Mouse (Mus musculus) hindbrain, embryonic 12.5 days (tissue): ENCODE measurements around the gene Kif17. TPM values are rescaled to one million over a fixed set of nuclear protein-coding genes. Genes with fewer than 3 reads are reported as not detected.

Source experiments
- ATAC-seq: fragments of 200-750 bp; cut with Nextera tagmentation; 2 replicates; pipeline ENCODE4 v1.8.0; 2017; ENCODE audit warnings: moderate TSS enrichment; ENCODE audit not compliant: low FRiP score
- H3K27ac ChIP-seq: fragments of 300-500 bp; sonication (generic); 2 replicates; pipeline ENCODE4 v1.5.1; 2016; ENCODE audit warnings: mild to moderate bottlenecking
- H3K27me3 ChIP-seq: fragments of 300-500 bp; sonication (generic); 2 replicates; pipeline ENCODE4 v1.6.1; 2016; ENCODE audit warnings: mild to moderate bottlenecking
- H3K36me3 ChIP-seq: fragments of 300-500 bp; sonication (generic); 2 replicates; pipeline ENCODE4 v1.6.1; 2016; ENCODE audit warnings: mild to moderate bottlenecking
- H3K4me1 ChIP-seq: fragments of 300-500 bp; sonication (generic); 2 replicates; pipeline ENCODE4 v1.6.1; 2016
- H3K4me2 ChIP-seq: fragments of 300-500 bp; sonication (generic); replicated peaks from 2 replicates; pipeline ENCODE4 v1.6.1; 2016; ENCODE audit warnings: mild to moderate bottlenecking
- H3K4me3 ChIP-seq: fragments of 300-500 bp; sonication (generic); 2 replicates; pipeline ENCODE4 v1.5.1; 2016; ENCODE audit warnings: mild to moderate bottlenecking
- H3K9ac ChIP-seq: fragments of 300-500 bp; sonication (generic); 2 replicates; pipeline ENCODE4 v1.6.1; 2016; ENCODE audit warnings: mild to moderate bottlenecking, moderate library complexity
- H3K9me3 ChIP-seq: fragments of 300-500 bp; sonication (generic); replicated peaks from 2 replicates; pipeline ENCODE4 v1.6.1; 2016; ENCODE audit warnings: mild to moderate bottlenecking
- whole genome bisulfite sequencing: fragments of 180-500 bp; shearing (Covaris S2); methylation state at CpG from one replicate; pipeline ENCODE4 v1.1.7; 2016; 5-methylcytosine and 5-hydroxymethylcytosine counted together
- polyA plus RNA-seq: library from polyadenylated mRNA; unstranded; fragments of >200 nt; fragmentation: Nextera tagmentation; extraction: Ambion mirVana; gene quantifications from 2 replicates; pipeline ENCODE4 v1.2.1, GENCODE M21; 2016

Kif17 gene
- 1.4 and 1.5 TPM in 2 replicates for polyA plus RNA-seq

DNA sequence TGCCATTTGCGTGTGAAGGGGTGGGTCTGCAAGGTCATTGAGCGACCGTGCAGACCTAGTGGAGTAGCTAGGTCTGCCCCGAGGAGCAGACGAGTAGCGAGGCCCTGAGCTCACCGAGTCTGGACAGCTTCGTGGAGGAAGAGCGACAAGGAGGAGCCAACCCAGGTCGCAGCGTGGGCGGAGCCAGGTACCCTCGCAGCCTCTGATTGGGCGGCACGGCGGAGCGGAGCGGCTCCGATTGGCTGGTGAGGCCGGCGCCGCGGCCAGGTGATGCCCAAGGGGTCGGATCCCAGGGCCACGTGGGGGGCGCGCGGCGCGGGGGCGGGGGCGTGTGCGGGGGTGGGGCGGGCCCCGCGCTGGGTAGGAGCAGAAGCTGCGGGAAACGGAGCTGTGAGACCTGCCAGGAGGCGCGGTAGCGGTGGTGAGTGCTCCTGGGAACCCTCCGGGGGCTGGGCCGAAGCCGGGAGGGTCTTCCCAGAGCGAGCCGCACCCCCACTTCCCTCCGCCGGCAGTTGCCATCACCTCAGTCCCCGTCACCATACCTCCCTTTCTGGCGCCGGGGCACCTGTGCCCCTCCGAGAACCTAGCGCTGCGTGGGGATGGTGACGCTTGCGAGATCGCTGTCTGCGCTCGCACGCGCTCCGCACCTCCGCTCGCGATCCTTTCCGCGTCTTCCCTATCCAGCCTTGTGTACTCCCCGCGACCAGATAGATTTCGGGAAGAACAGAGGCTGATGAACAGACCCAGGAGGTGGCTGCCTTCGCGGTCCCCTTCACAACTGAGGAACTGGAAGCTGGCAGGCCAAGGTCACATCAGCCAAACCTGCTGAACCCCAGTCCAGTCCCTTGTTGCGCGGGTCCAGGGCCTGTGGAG is at the start of gene Kif17, which contains the start of gene Sh2d5:
Gene Kif17, plus strand, starts transcription at position 348 of the 873 bp plus-strand sequence.
Gene Sh2d5, plus strand, starts transcription at position 316 of the 873 bp plus-strand sequence.
- H3K27me3 ChIP-seq = peaks cover 60% of the 10 kb centered on the region
- under 1% methylated on average over 62 of the region's 74 CpGs for WGBS
- H3K27ac ChIP-seq = peak within 1 kb of the TSS; percentile 18
- H3K36me3 ChIP-seq = peaks cover 21% of the 10 kb centered on the region
- H3K4me1 ChIP-seq = peaks cover 38% of the 10 kb centered on the region
- H3K4me2 ChIP-seq = peak within 1 kb of the TSS; percentile 95
- H3K9me3 ChIP-seq = no peaks in the 10 kb centered on the region
- ATAC-seq = peak; percentile 89
- H3K9ac ChIP-seq = peak within 1 kb of the TSS; percentile 67
- H3K4me3 ChIP-seq = peak within 1 kb of the TSS; percentile 58

DNA sequence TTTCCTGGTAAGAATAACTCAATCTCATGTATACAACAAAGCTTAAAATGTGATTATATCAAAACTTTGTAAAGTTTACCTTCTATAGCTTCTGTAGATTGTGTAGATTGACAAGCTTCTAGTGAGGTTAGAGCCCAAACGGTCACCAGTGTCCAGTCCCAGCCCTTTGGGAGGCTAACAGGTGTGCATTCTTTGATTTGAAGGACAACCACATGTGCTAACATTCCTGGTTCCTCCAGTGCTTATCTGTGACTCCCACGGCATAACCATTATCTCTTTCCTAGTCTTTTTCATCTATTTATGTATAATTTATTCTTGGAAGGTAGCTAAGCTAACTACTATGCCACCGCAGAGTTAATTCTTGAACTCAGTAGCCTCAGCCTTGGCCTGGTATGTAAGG is 49.5 kb upstream of the Kif17 start:
- Histone ChIP-seq H3K9me3 (no peaks in the 10 kb centered on the region), H3K4me2 (no peak overlapping the region), H3K36me3 (peaks cover 90% of the 10 kb centered on the region), H3K27ac (no peak overlapping the region), H3K9ac (no peak overlapping the region), H3K4me3 (no peak overlapping the region), H3K4me1 (no peaks in the 10 kb centered on the region), H3K27me3 (no peaks in the 10 kb centered on the region)
- WGBS = 92% methylated on average over 3 of the region's 3 CpGs
- ATAC-seq = no peak

DNA sequence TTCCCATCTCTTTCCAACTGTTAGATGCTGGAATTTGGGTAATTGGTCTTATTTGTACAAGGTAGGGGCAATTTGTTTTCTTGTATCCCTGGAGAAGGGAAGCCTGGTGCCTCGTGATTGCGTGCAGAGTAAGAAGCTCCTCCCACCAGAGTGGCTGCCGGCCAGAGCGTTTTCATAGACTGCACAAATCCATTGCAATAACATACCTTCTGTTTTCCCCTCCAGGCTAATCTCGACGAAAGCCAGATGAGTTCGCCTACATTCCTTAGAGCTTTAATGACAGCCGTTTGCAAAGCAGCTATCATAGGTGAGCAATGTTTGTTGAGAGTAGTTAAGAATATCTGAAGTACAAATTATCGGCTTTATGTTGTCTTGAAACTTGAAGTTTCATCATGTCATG is 48.5 kb upstream of the Kif17 start:
- H3K4me1 ChIP-seq = no peaks in the 10 kb centered on the region
- H3K27ac ChIP-seq = no peak overlapping the region
- no peak overlapping the region for H3K9ac ChIP-seq
- 89% methylated on average over 9 of the region's 9 CpGs for WGBS
- no peak for ATAC-seq
- H3K9me3 ChIP-seq = no peaks in the 10 kb centered on the region
- H3K36me3 ChIP-seq = peaks cover 88% of the 10 kb centered on the region
- no peak overlapping the region for H3K4me2 ChIP-seq
- H3K4me3 ChIP-seq = no peak overlapping the region
- no peaks in the 10 kb centered on the region for H3K27me3 ChIP-seq

DNA sequence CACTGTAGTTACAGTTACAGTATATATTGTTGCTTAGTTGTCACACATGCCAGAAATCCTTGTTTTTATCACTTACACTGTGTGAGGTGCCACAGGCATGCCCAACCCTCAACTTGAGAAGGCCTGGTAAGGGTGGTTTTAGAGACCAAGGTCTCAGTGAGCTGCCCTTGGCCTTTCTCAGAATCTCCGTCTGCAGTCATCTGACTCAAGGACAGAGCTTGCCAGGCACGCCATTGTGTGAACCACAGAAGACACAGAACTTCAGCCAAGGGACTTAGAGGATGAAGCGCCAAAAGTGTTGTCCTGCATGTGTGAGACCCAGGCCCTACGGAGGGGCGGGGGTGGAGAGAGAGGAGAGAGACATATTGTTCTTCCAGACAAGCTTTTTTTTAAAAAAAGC is 40.1 kb upstream of the Kif17 start:
- peaks cover 45% of the 10 kb centered on the region for H3K36me3 ChIP-seq
- H3K4me1 ChIP-seq = no peaks in the 10 kb centered on the region
- no peak overlapping the region for H3K27ac ChIP-seq
- no peak for ATAC-seq
- no peaks in the 10 kb centered on the region for H3K9me3 ChIP-seq
- WGBS = 84% methylated on average over 5 of the region's 5 CpGs
- no peaks in the 10 kb centered on the region for H3K27me3 ChIP-seq
- no peak overlapping the region for H3K9ac ChIP-seq
- H3K4me2 ChIP-seq = no peak overlapping the region
- H3K4me3 ChIP-seq = no peak overlapping the region

DNA sequence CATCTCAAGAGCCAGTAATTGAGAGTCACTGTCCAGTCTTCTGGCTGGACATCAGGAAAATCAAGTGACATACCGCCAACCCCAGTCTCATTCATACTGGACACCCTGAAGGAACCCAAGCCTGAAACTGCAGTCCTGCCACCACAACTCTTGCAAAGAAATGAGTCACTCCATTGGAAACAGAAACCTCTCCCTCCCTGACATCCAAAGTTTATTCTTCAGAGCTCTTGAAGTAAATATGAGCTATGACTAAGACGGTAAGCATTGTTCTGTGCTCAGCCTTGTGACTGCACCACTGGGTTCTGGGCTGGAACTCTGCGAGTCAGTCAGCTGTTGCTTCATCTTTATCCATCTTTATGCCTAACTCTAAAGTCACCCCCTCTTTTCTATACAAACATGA is 36.4 kb upstream of the Kif17 start:
- Histone ChIP-seq H3K4me3 (no peak overlapping the region), H3K4me1 (peaks cover 18% of the 10 kb centered on the region), H3K27me3 (no peaks in the 10 kb centered on the region), H3K36me3 (peaks cover 22% of the 10 kb centered on the region), H3K9me3 (no peaks in the 10 kb centered on the region), H3K9ac (no peak overlapping the region), H3K4me2 (no peak overlapping the region), H3K27ac (no peak overlapping the region)
- WGBS = 90% methylated on average over 3 of the region's 3 CpGs
- ATAC-seq = no peak

DNA sequence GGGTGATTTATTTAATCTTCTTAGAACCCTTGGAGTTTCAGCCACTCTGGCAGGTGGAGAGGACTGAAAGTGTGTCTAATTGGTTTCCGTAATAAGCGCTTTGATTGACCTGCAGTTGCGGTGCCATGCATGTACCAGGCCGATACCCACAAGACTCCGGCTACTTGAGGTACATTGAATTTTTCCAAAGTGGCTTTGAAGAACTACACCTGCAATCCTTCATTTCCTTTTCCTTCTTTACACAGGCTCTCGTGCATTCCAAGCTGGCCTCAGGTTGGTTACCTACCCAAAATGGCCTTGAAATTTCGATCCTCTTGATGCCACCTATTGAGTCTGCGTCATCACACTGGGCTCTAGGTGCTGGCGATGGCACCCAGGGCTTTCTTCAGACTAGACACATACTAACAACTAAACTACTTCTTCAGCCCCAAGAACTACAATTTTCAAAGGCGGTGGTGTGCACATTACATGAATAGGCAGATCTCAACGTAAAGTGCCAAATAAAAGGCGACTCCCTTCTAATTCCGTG is 34.5 kb upstream of the Kif17 start:
- H3K27ac ChIP-seq = peak overlapping the region; percentile 100
- H3K4me2 ChIP-seq = peak overlapping the region; percentile 63
- H3K4me3 ChIP-seq = peak overlapping the region; percentile 100
- H3K36me3 ChIP-seq = 0 out of 2 replicates have a peak, but pooled peaks cover 9% of the 10 kb centered on the region
- WGBS = 49% methylated on average over 13 of the region's 13 CpGs
- no peak for ATAC-seq
- peak overlapping the region; percentile 98 for H3K9ac ChIP-seq
- H3K27me3 ChIP-seq = no peaks in the 10 kb centered on the region
- peaks cover 33% of the 10 kb centered on the region for H3K4me1 ChIP-seq
- no peaks in the 10 kb centered on the region for H3K9me3 ChIP-seq

DNA sequence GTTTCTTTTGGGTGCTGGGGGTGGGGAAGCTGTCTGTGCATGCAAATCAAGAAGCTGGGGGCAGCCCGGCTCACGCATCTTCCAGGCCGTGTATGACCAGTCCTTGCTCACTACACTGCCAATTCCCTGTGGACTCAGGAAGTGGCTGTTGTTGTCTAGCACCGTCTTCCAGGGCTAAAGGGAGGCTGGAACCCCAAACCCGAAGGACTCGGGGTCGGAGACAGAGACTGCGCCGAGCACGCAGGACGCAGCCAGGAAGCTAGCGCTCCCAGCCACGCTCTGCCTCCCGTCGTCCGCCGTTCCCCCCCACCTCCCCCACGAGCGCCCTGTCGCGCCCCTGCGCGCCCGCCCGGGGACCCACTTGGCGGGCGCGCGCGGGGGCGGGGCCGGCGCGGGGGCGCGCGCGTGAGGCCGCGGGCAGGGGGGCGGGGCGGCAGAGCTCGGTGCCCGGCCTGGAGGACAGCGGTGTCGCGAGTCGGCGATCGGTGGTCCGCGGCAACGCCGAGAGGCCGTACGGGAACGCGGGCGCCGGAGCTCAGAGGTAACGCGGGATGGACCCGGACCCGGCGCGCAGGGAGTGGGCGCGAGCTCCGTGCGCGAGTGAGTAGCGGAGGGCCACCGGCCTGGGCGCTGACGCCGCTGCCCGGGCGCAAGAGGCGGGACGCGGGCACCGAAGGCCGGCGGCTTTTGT is 33.9 kb upstream of the Kif17 start, which contains the start of gene Hp1bp3:
Gene Hp1bp3, plus strand, starts transcription at position 97 of the 691 bp plus-strand sequence.
- Histone ChIP-seq H3K4me1 (peaks cover 33% of the 10 kb centered on the region), H3K4me3 (peak within 1 kb of the TSS; percentile 100), H3K9ac (peak within 1 kb of the TSS; percentile 98), H3K36me3 (0 out of 2 replicates have a peak, but pooled peaks cover 9% of the 10 kb centered on the region), H3K27ac (peak within 1 kb of the TSS; percentile 100), H3K4me2 (peak within 1 kb of the TSS; percentile 85), H3K27me3 (no peaks in the 10 kb centered on the region), H3K9me3 (no peaks in the 10 kb centered on the region)
- WGBS = under 1% methylated on average over 76 of the region's 84 CpGs
- ATAC-seq = peak; percentile 84

DNA sequence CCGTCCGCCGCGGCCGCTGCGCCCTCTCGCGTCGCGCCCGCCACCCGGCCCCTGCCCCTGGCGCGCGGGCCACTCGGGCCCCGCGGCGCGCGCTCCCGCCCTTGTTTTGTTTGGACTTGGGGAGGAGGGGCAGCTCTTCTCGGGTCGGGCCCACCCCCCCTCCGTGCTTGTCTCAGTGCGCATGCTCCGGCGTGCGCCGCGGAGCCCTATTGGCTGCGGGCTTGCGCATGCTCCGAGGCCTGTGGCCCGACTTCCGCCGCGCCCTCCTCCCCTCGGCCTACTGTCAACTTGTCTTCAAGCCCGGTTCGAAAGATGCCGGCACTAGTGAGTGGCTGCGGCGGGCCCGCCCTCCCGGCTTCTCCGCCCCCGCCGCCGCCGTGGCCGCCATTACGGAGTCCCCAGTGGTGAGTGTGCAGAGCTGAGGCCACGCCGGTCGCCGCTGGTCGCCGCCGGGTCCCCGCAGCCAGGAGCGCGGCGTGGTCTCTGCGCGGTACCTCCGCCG is 33.3 kb upstream of the Kif17 start:
- no peaks in the 10 kb centered on the region for H3K27me3 ChIP-seq
- peak overlapping the region; percentile 98 for H3K9ac ChIP-seq
- ATAC-seq = peak; percentile 96
- peaks cover 33% of the 10 kb centered on the region for H3K4me1 ChIP-seq
- H3K4me2 ChIP-seq = peak overlapping the region; percentile 85
- H3K4me3 ChIP-seq = peak overlapping the region; percentile 100
- no peaks in the 10 kb centered on the region for H3K9me3 ChIP-seq
- H3K36me3 ChIP-seq = peaks cover 10% of the 10 kb centered on the region
- peak overlapping the region; percentile 100 for H3K27ac ChIP-seq
- WGBS = under 1% methylated on average over 50 of the region's 68 CpGs

DNA sequence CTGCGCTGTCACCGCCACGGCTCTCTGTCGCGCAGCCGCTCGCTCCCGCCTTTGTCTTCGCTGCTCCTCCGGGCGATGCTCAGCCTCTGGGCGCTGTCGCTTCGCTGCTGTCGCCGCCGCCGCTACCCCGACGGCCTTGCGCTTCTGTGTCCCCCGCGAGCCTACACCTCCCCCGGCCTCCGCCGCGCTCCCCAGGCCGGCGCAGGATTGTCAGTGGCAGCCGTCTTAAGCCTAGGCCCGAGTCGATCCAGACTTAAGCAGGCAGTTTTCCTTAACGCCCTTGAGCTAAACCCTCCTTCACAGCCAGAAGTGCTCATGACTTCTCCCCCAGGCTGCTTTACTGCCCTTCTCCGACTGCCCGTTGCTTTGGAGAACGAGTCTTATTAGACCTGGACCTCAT is 32.8 kb upstream of the Kif17 start:
- H3K9me3 ChIP-seq = no peaks in the 10 kb centered on the region
- H3K27ac ChIP-seq = peak overlapping the region; percentile 100
- peak; percentile 12 for ATAC-seq
- peaks cover 33% of the 10 kb centered on the region for H3K4me1 ChIP-seq
- H3K9ac ChIP-seq = peak overlapping the region; percentile 98
- under 1% methylated on average over 36 of the region's 36 CpGs for WGBS
- peak overlapping the region; percentile 100 for H3K4me3 ChIP-seq
- H3K4me2 ChIP-seq = peak overlapping the region; percentile 85
- H3K27me3 ChIP-seq = no peaks in the 10 kb centered on the region
- peaks cover 15% of the 10 kb centered on the region for H3K36me3 ChIP-seq

DNA sequence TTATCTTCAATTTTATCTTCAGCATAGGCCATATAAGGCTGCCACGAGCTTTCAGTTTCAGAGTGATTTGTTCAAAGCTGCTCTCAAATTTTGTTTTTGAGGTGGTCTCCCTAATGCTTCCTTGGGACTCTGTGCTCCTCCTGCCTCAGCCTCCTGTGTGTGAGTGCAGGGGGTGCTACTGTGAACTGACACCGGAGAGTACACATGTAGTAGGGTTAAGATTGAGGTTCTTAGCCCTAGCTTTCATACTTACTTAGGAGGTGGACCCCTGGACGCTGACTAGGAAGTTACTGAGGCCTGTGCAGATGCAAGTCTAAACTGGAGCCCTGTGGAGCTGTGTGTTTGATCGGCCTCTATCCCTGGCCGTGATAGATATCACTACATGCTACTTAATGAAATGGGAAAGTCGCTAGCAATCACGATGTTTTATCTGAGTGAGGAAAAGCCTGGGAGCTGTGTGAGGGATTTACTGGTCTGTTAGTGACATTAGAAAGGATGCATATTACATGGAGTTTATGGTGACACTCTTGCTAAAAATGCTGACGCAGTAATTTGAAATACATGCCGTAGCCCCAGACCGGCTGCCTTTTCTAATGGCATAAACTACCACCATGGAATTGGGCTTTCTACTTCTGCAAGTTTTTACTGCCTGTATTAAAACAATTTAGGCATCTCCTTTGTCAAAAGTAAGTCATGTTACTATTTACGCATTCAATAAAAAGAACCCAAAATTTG is 32.1 kb upstream of the Kif17 start:
- 83% methylated on average over 11 of the region's 11 CpGs for WGBS
- no peak for ATAC-seq
- no peak overlapping the region for H3K27ac ChIP-seq
- peak overlapping the region; percentile 85 for H3K4me2 ChIP-seq
- peak overlapping the region; percentile 100 for H3K4me3 ChIP-seq
- peaks cover 33% of the 10 kb centered on the region for H3K4me1 ChIP-seq
- no peaks in the 10 kb centered on the region for H3K9me3 ChIP-seq
- peaks cover 22% of the 10 kb centered on the region for H3K36me3 ChIP-seq
- H3K27me3 ChIP-seq = no peaks in the 10 kb centered on the region
- H3K9ac ChIP-seq = peak overlapping the region; percentile 98

DNA sequence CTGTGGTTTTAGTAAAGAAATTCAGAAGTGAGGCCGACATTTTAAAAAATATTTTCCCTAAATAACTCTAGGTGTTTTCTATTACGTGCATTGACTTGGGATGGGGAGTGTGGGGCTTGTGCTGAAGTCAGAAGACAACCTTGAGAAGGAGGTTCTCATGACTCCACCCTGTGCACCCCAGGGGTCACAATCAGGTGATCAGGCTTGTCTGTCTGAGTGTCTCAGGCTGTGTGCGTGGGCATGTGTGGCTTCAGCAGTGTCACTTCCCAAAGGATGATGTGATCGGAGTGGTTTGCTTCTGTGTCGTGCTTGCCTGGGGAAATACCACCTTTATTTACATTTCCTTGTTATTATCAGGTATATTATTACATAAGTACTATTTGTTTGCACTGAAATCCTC is 30.9 kb upstream of the Kif17 start:
- Histone ChIP-seq H3K27me3 (no peaks in the 10 kb centered on the region), H3K4me3 (no peak overlapping the region), H3K36me3 (peaks cover 34% of the 10 kb centered on the region), H3K9ac (peak overlapping the region; percentile 35; the same call in 1 of the 2 replicates), H3K4me2 (no peak overlapping the region; the same call in 1 of the 2 replicates), H3K4me1 (peaks cover 33% of the 10 kb centered on the region), H3K27ac (no peak overlapping the region), H3K9me3 (no peaks in the 10 kb centered on the region)
- ATAC-seq = no peak
- 92% methylated on average over 5 of the region's 5 CpGs for whole genome bisulfite sequencing
